Mouse (Mus musculus) cerebral cortex, adult 2 months (tissue): ENCODE results near the gene Ap4m1.

ENCODE experiments used
- WGBS: fragments of 180-500 bp; shearing (Covaris S2); methylation state at CpG from one replicate; pipeline ENCODE4 v1.1.7; 2018; 5-methylcytosine and 5-hydroxymethylcytosine counted together

Gene Ap4m1

GRCm38 (mm10) chr5:138195463-138195862, 23.7 kb downstream of the Ap4m1 start:
- 47% methylated on average over 7 of the region's 7 CpGs for WGBS

- 3% methylated on average over 1 of the region's 1 CpGs for WGBS
Observed at GRCm38 (mm10) chr5:138199576-138199975, 27.8 kb downstream of the Ap4m1 start.

DNA sequence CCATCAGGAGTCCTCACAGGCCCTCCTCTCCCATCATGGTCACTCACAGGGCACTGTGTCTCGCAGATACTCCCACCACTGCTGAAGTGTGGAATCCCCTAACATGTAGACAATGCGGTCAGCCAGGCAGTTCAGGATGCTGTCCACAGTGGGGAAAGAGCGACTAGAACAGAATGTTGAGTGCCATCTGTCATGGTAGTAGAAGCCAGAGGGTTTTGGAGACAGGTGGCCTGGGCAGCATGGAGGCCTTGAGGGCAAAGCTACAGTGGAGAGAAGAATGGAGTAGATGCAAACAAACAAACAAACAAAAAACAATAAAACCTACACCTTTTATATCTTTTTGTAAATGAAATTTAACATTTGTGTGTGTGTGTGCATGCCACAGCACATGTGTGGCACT, 30.3 kb downstream of the Ap4m1 start:
- 97% methylated on average over 3 of the region's 3 CpGs for WGBS

GRCm38 (mm10) chr5:138207253-138207652, 35.5 kb downstream of the Ap4m1 start:
- 71% methylated on average over 1 of the region's 1 CpGs for WGBS

GRCm38 (mm10) chr5:138207873-138208272, 36.1 kb downstream of the Ap4m1 start:
- WGBS = 86% methylated on average over 4 of the region's 4 CpGs

DNA sequence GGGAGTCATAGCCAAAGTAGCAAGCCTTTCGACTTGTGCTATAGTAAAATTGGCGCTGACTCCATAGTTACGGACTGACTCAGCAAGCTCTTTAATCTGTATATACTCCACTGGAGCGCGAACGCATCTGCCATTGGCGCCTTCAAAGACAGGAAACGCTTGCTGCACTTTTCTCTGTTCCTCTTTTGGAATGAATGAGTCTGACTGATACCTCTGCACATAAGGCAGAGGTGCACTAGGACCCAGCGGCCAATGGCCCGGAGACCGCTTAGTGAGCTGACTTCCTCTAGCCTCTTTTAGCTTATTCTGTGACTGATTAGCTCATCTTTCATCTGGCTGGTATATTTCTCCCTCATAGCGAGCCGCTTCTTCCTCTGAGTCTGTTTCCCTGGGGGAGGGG, 44.8 kb downstream of the Ap4m1 start:
- WGBS = 93% methylated on average over 13 of the region's 13 CpGs

GRCm38 (mm10) chr5:138219864-138220263, 48.1 kb downstream of the Ap4m1 start:
- WGBS = 71% methylated on average over 2 of the region's 2 CpGs

GRCm38 (mm10) chr5:138222111-138222510, 50.3 kb downstream of the Ap4m1 start:
- WGBS = 20% methylated on average over 4 of the region's 4 CpGs

DNA sequence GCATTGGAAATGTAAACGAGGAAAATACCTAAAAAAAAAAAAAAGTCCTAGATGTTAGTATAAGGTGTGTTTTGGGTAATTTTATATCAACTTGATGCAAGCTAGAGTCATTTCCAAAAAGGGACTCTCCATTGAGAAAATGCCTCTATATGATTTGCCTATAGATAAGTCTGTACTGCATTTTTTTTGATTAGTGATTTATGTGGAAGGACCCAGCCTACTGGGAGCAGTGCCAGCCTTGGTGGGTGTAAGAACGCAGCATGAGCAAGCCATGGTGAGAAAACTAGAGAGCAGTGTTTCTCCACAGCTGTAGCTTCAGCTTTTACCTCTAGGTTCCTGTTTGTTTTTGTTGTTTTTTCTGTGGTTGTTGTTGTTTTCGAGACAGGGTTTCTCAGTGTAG, 51.5 kb downstream of the Ap4m1 start:
- 43% methylated on average over 3 of the region's 3 CpGs for WGBS

DNA sequence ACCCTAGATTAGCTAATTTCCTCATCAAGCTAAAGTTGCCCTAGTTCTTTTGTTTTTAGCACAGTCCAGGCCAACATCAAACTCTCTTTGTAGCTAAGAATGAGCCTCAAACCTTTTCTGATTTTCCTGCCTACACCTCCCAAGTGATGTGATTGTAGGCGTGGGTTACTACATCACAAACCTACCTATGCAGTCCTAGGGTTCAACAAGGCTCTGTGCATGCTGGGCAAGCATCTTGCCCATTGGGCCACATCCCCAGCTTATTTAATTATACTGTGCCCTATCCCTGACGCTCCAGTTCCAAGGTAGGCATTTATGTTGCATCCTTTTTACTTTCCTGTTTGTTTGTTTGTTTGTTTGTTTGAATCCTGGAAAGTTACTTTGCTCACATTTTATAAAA, 53.9 kb downstream of the Ap4m1 start, which contains the start of gene Nxpe5:
TSS of gene Nxpe5 (plus strand) at position 199 of the 400 bp plus-strand sequence.
- WGBS = 72% methylated on average over 2 of the region's 2 CpGs

- WGBS = 79% methylated on average over 4 of the region's 4 CpGs
Observed at GRCm38 (mm10) chr5:138226491-138226890, 54.7 kb downstream of the Ap4m1 start.

DNA sequence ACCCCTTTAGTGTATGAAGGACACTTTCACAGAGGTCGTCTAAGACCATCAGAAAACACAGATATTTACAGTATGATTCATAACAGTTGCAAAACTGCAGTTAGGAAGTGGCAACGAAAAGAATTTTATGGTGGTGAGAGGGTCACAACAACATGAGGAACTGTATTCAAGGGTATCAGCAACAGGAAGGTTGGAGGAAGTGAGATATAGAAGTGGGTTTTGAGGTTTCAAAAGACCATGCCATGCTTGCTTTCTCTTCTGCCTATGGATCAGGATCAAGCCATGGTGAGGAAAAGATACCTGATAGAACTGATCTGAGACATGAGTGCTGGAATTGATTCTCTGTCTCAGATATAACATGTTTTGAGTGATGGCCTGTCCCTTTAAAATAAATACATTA, 55.6 kb downstream of the Ap4m1 start:
- 72% methylated on average over 2 of the region's 2 CpGs for WGBS

DNA sequence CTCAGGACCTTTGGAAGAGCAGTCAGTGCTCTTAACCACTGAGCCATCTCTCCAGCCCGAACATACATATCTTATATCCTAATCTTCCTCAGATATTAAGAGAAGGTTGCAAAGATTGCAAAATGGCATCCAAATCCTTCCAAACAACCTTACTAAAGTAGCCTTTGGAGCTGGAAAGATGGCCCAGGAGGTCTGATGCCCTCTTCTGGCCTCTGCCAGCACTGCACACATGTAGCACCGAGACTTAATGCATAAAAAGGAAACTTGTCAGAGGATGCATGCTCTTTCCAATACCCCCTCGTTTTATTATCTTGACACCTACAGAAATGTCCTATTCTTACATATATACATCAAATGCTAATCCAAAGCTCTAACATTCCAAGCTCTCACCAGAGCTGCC, 56.2 kb downstream of the Ap4m1 start:
- WGBS = 48% methylated on average over 3 of the region's 3 CpGs

- 92% methylated on average over 3 of the region's 3 CpGs for WGBS
Observed at GRCm38 (mm10) chr5:138229511-138229910, 57.7 kb downstream of the Ap4m1 start.
